Mouse (Mus musculus): ENCODE data around the gene Ang2.
"Not testable (repeated sequence)": the region's sequence is repeated elsewhere in the genome, so short reads cannot be mapped to it uniquely, and the experiment has no call there.

Ang2 gene

GRCm38 (mm10) chr14:51199098-51200023 is at the start of gene Ang2:
Gene Ang2, minus strand, starts transcription at chr14:51199148.
- DNase-seq (ENCODE audit: extremely low read depth, low read depth, low spot score), result no peak

- no peak for DNase-seq (ENCODE audit: extremely low read depth, low read depth, low spot score)
Measured at GRCm38 (mm10) chr14:51247736-51248135, 48.8 kb upstream of the Ang2 start.

- DNase-seq (ENCODE audit: extremely low read depth, low read depth, low spot score), result no peak
Measured at GRCm38 (mm10) chr14:51240899-51241298, 42.0 kb upstream of the Ang2 start.

- not testable (repeated sequence) for DNase-seq (ENCODE audit: extremely low read depth, low read depth, low spot score)
Measured at GRCm38 (mm10) chr14:51237488-51237887, 38.5 kb upstream of the Ang2 start.

- not testable (repeated sequence) for DNase-seq (ENCODE audit: extremely low read depth, low read depth, low spot score)
Measured at GRCm38 (mm10) chr14:51229657-51230056, 30.7 kb upstream of the Ang2 start.

GRCm38 (mm10) chr14:51220075-51220474 is 21.1 kb upstream of the Ang2 start:
- DNase-seq (ENCODE audit: extremely low read depth, low read depth, low spot score), result not testable (repeated sequence)

GRCm38 (mm10) chr14:51203115-51203514 is 4.2 kb upstream of the Ang2 start, which contains the start of gene Ear14:
Gene Ear14, plus strand, starts transcription at chr14:51203391.
- no peak for DNase-seq (ENCODE audit: extremely low read depth, low read depth, low spot score)

- no peak for DNase-seq (ENCODE audit: extremely low read depth, low read depth, low spot score)
Measured at GRCm38 (mm10) chr14:51200466-51200865, 1.5 kb upstream of the Ang2 start.

- DNase-seq (ENCODE audit: extremely low read depth, low read depth, low spot score), result no peak
Measured at GRCm38 (mm10) chr14:51200054-51200453, 1.1 kb upstream of the Ang2 start.

GRCm38 (mm10) chr14:51195681-51196080 is 3.3 kb downstream of the Ang2 start:
- peak; percentile 59 for DNase-seq (ENCODE audit: extremely low read depth, low read depth, low spot score)

- DNase-seq (ENCODE audit: extremely low read depth, low read depth, low spot score), result not testable (repeated sequence)
Measured at GRCm38 (mm10) chr14:51181051-51181450, 17.9 kb downstream of the Ang2 start.

- DNase-seq (ENCODE audit: extremely low read depth, low read depth, low spot score), result no peak
Measured at GRCm38 (mm10) chr14:51173843-51174242, 25.1 kb downstream of the Ang2 start.

GRCm38 (mm10) chr14:51172947-51173346 is 26.0 kb downstream of the Ang2 start:
- DNase-seq (ENCODE audit: extremely low read depth, low read depth, low spot score), result not testable (repeated sequence)

GRCm38 (mm10) chr14:51172095-51172865 is 26.7 kb downstream of the Ang2 start:
- not testable (repeated sequence) for DNase-seq (ENCODE audit: extremely low read depth, low read depth, low spot score)

- DNase-seq (ENCODE audit: extremely low read depth, low read depth, low spot score), result no peak
Measured at GRCm38 (mm10) chr14:51166068-51166467, 32.9 kb downstream of the Ang2 start.

GRCm38 (mm10) chr14:51165435-51165834 is 33.5 kb downstream of the Ang2 start:
- DNase-seq (ENCODE audit: extremely low read depth, low read depth, low spot score), result no peak

GRCm38 (mm10) chr14:51163323-51163722 is 35.6 kb downstream of the Ang2 start:
- DNase-seq (ENCODE audit: extremely low read depth, low read depth, low spot score), result not testable (repeated sequence)

- not testable (repeated sequence) for DNase-seq (ENCODE audit: extremely low read depth, low read depth, low spot score)
Measured at GRCm38 (mm10) chr14:51161976-51162375, 37.0 kb downstream of the Ang2 start, which contains the start of gene Rnase2b. Gene Rnase2b, plus strand, starts transcription at chr14:51162260.

- no peak for DNase-seq (ENCODE audit: extremely low read depth, low read depth, low spot score)
Measured at GRCm38 (mm10) chr14:51157072-51157471, 41.9 kb downstream of the Ang2 start.

- no peak for DNase-seq (ENCODE audit: extremely low read depth, low read depth, low spot score)
Measured at GRCm38 (mm10) chr14:51156736-51157068, 42.2 kb downstream of the Ang2 start.

GRCm38 (mm10) chr14:51156056-51156735 is 42.8 kb downstream of the Ang2 start:
- DNase-seq (ENCODE audit: extremely low read depth, low read depth, low spot score), result no peak
